Mouse (Mus musculus) hindbrain, embryonic 13.5 days (tissue): ENCODE data around the gene Hivep3. TPM values are rescaled to one million over a fixed set of nuclear protein-coding genes. Genes with fewer than 3 reads are reported as not detected.

Experiments used
- ATAC-seq: fragments of 200-750 bp; cut with Nextera tagmentation; 2 replicates; pipeline ENCODE4 v1.8.0; 2017; ENCODE audit warnings: moderate TSS enrichment; ENCODE audit not compliant: low FRiP score
- H3K27ac ChIP-seq: fragments of 300-500 bp; sonication (generic); 2 replicates; pipeline ENCODE4 v1.5.1; 2015; ENCODE audit warnings: inconsistent platforms, mild to moderate bottlenecking, moderate library complexity
- H3K27me3 ChIP-seq: fragments of 300-500 bp; sonication (generic); 2 replicates; pipeline ENCODE4 v1.6.1; 2015; ENCODE audit warnings: mild to moderate bottlenecking, inconsistent platforms
- H3K36me3 ChIP-seq: fragments of 300-500 bp; sonication (generic); 2 replicates; pipeline ENCODE4 v1.6.1; 2015; ENCODE audit warnings: mild to moderate bottlenecking, inconsistent platforms
- H3K4me1 ChIP-seq: fragments of 300-500 bp; sonication (generic); replicated peaks from 2 replicates; pipeline ENCODE4 v1.6.1; 2015; ENCODE audit warnings: inconsistent platforms
- H3K4me2 ChIP-seq: fragments of 300-500 bp; sonication (generic); 2 replicates; pipeline ENCODE4 v1.6.1; 2015; ENCODE audit warnings: inconsistent platforms, mild to moderate bottlenecking, moderate library complexity
- H3K4me3 ChIP-seq: fragments of 300-500 bp; sonication (generic); 2 replicates; pipeline ENCODE4 v1.5.1; 2015; ENCODE audit warnings: mild to moderate bottlenecking, inconsistent platforms
- H3K9ac ChIP-seq: fragments of 300-500 bp; sonication (generic); 2 replicates; pipeline ENCODE4 v1.6.1; 2015; ENCODE audit warnings: mild to moderate bottlenecking, inconsistent platforms
- H3K9me3 ChIP-seq: fragments of 300-500 bp; sonication (generic); 2 replicates; pipeline ENCODE4 v1.6.1; 2016; ENCODE audit warnings: inconsistent platforms
- WGBS: fragments of 180-500 bp; shearing (Covaris S2); methylation state at CpG from one replicate; pipeline ENCODE4 v1.1.7; 2015; 5-methylcytosine and 5-hydroxymethylcytosine counted together
- polyA plus RNA-seq: library from polyadenylated mRNA; unstranded; fragments of >200 nt; fragmentation: Nextera tagmentation; extraction: Ambion mirVana; gene quantifications from 2 replicates; pipeline ENCODE4 v1.2.1, GENCODE M21; 2015

The Hivep3 gene
- polyA plus RNA-seq, 1 experiment from 2014 or later, result 12.8 TPM

GRCm38 (mm10) chr4:120053026-120054005, 319.7 kb downstream of the Hivep3 start:
- H3K4me1 ChIP-seq, result no peaks in the 10 kb centered on the region
- H3K27me3 ChIP-seq, result no peaks in the 10 kb centered on the region
- no peak overlapping the region for H3K9ac ChIP-seq
- no peaks in the 10 kb centered on the region for H3K36me3 ChIP-seq
- 92% methylated on average over 11 of the region's 11 CpGs for WGBS
- H3K9me3 ChIP-seq, result no peaks in the 10 kb centered on the region
- no peak for ATAC-seq
- H3K4me2 ChIP-seq, result no peak overlapping the region
- no peak overlapping the region for H3K27ac ChIP-seq
- H3K4me3 ChIP-seq, result no peak overlapping the region

- Histone ChIP-seq H3K27me3 (no peaks in the 10 kb centered on the region), H3K4me2 (no peak overlapping the region), H3K4me1 (no peaks in the 10 kb centered on the region), H3K9ac (no peak overlapping the region), H3K27ac (no peak overlapping the region), H3K9me3 (no peaks in the 10 kb centered on the region), H3K36me3 (no peaks in the 10 kb centered on the region), H3K4me3 (no peak overlapping the region)
- WGBS, result 73% methylated on average over 9 of the region's 9 CpGs
- ATAC-seq, result no peak
These were observed 320.6 kb downstream of the Hivep3 start for GRCm38 (mm10) chr4:120054145-120054544.

- no peak for ATAC-seq
These were observed 322.9 kb downstream of the Hivep3 start for GRCm38 (mm10) chr4:120056451-120056850.

GRCm38 (mm10) chr4:120057529-120057928, 323.9 kb downstream of the Hivep3 start:
- H3K27ac ChIP-seq, result no peak overlapping the region
- H3K9ac ChIP-seq, result no peak overlapping the region
- H3K4me3 ChIP-seq, result no peak overlapping the region
- H3K4me1 ChIP-seq, result no peaks in the 10 kb centered on the region
- WGBS, result 82% methylated on average over 8 of the region's 8 CpGs
- no peak overlapping the region for H3K4me2 ChIP-seq
- no peaks in the 10 kb centered on the region for H3K9me3 ChIP-seq
- no peak for ATAC-seq
- no peaks in the 10 kb centered on the region for H3K36me3 ChIP-seq
- H3K27me3 ChIP-seq, result no peaks in the 10 kb centered on the region

More at GRCm38 (mm10) chr4:120056451-120056850, 322.9 kb downstream of the Hivep3 start:
- Histone ChIP-seq H3K4me3 (no peak overlapping the region), H3K4me2 (no peak overlapping the region), H3K36me3 (no peaks in the 10 kb centered on the region), H3K27ac (no peak overlapping the region), H3K9me3 (no peaks in the 10 kb centered on the region), H3K4me1 (no peaks in the 10 kb centered on the region), H3K9ac (no peak overlapping the region), H3K27me3 (no peaks in the 10 kb centered on the region)
- 91% methylated on average over 9 of the region's 9 CpGs for WGBS

GRCm38 (mm10) chr4:120058157-120058556, 324.6 kb downstream of the Hivep3 start:
- Histone ChIP-seq H3K9me3 (no peaks in the 10 kb centered on the region), H3K27ac (no peak overlapping the region), H3K4me2 (no peak overlapping the region), H3K27me3 (no peaks in the 10 kb centered on the region), H3K4me1 (no peaks in the 10 kb centered on the region), H3K9ac (no peak overlapping the region), H3K4me3 (no peak overlapping the region), H3K36me3 (no peaks in the 10 kb centered on the region)
- ATAC-seq, result no peak
- 87% methylated on average over 3 of the region's 3 CpGs for WGBS

- H3K36me3 ChIP-seq, result no peaks in the 10 kb centered on the region
- no peak overlapping the region for H3K9ac ChIP-seq
- H3K4me2 ChIP-seq, result no peak overlapping the region
- H3K9me3 ChIP-seq, result no peaks in the 10 kb centered on the region
- H3K27ac ChIP-seq, result no peak overlapping the region
- ATAC-seq, result no peak
- H3K4me3 ChIP-seq, result no peak overlapping the region
- no peaks in the 10 kb centered on the region for H3K4me1 ChIP-seq
- 84% methylated on average over 10 of the region's 10 CpGs for WGBS
- H3K27me3 ChIP-seq, result no peaks in the 10 kb centered on the region
These were observed 325.2 kb downstream of the Hivep3 start for GRCm38 (mm10) chr4:120058794-120059193.

- 95% methylated on average over 6 of the region's 6 CpGs for WGBS
- Histone ChIP-seq H3K4me3 (no peak overlapping the region), H3K36me3 (no peaks in the 10 kb centered on the region), H3K27ac (no peak overlapping the region), H3K9ac (no peak overlapping the region), H3K9me3 (no peaks in the 10 kb centered on the region), H3K4me1 (no peaks in the 10 kb centered on the region), H3K27me3 (no peaks in the 10 kb centered on the region), H3K4me2 (no peak overlapping the region)
- ATAC-seq, result no peak
These were observed 328.1 kb downstream of the Hivep3 start for GRCm38 (mm10) chr4:120061727-120062126.

GRCm38 (mm10) chr4:120062198-120062597, 328.6 kb downstream of the Hivep3 start:
- Histone ChIP-seq H3K4me1 (peaks cover 3% of the 10 kb centered on the region), H3K27ac (no peak overlapping the region), H3K36me3 (no peaks in the 10 kb centered on the region), H3K9ac (no peak overlapping the region), H3K9me3 (no peaks in the 10 kb centered on the region), H3K4me3 (no peak overlapping the region), H3K27me3 (no peaks in the 10 kb centered on the region), H3K4me2 (no peak overlapping the region)
- WGBS, result 79% methylated on average over 6 of the region's 6 CpGs
- no peak for ATAC-seq

GRCm38 (mm10) chr4:120062754-120063153, 329.2 kb downstream of the Hivep3 start:
- no peak overlapping the region for H3K4me2 ChIP-seq
- no peak overlapping the region for H3K9ac ChIP-seq
- no peaks in the 10 kb centered on the region for H3K9me3 ChIP-seq
- peaks cover 7% of the 10 kb centered on the region for H3K4me1 ChIP-seq
- no peak overlapping the region for H3K4me3 ChIP-seq
- WGBS, result 91% methylated on average over 11 of the region's 11 CpGs
- no peak for ATAC-seq
- H3K27me3 ChIP-seq, result no peaks in the 10 kb centered on the region
- no peaks in the 10 kb centered on the region for H3K36me3 ChIP-seq
- H3K27ac ChIP-seq, result no peak overlapping the region

- Histone ChIP-seq H3K27ac (no peak overlapping the region), H3K27me3 (no peaks in the 10 kb centered on the region), H3K9ac (no peak overlapping the region; the same call in 1 of the 2 replicates), H3K4me1 (peaks cover 7% of the 10 kb centered on the region), H3K4me3 (no peak overlapping the region), H3K4me2 (no peak overlapping the region), H3K36me3 (no peaks in the 10 kb centered on the region), H3K9me3 (no peaks in the 10 kb centered on the region)
- ATAC-seq, result no peak
- WGBS, result 94% methylated on average over 20 of the region's 20 CpGs
These were observed 330.0 kb downstream of the Hivep3 start for GRCm38 (mm10) chr4:120063353-120064124.

GRCm38 (mm10) chr4:120064696-120065095, 331.1 kb downstream of the Hivep3 start, which contains the start of gene AL607142.1:
AL607142.1 (plus strand) TSS chr4:120064996.
- Histone ChIP-seq H3K9me3 (no peaks in the 10 kb centered on the region), H3K4me1 (peaks cover 7% of the 10 kb centered on the region), H3K27me3 (no peaks in the 10 kb centered on the region), H3K27ac (no peak within 1 kb of the TSS), H3K36me3 (no peaks in the 10 kb centered on the region), H3K4me2 (no peak within 1 kb of the TSS), H3K4me3 (no peak within 1 kb of the TSS), H3K9ac (no peak within 1 kb of the TSS)
- no peak for ATAC-seq
- 95% methylated on average over 10 of the region's 10 CpGs for WGBS

- Histone ChIP-seq H3K9me3 (no peaks in the 10 kb centered on the region), H3K36me3 (no peaks in the 10 kb centered on the region), H3K4me2 (no peak overlapping the region), H3K27me3 (no peaks in the 10 kb centered on the region), H3K27ac (peak overlapping the region; percentile 12; the same call in 1 of the 2 replicates), H3K4me3 (no peak overlapping the region), H3K9ac (no peak overlapping the region), H3K4me1 (peaks cover 7% of the 10 kb centered on the region)
- WGBS, result 63% methylated on average over 9 of the region's 9 CpGs
- ATAC-seq, result peak; percentile 52; the same call in 1 of the 2 replicates
These were observed 333.4 kb downstream of the Hivep3 start for GRCm38 (mm10) chr4:120066841-120067591.
